Mouse (Mus musculus) heart, embryonic 12.5 days (tissue): ENCODE results near the gene Gkn2. TPM values are rescaled to one million over a fixed set of nuclear protein-coding genes. Genes with fewer than 3 reads are reported as not detected.

Experiments used
- ATAC-seq: fragments of 200-750 bp; cut with Nextera tagmentation; 2 replicates; pipeline ENCODE4 v1.8.0; 2017; ENCODE audit warnings: moderate TSS enrichment, moderate library complexity; ENCODE audit not compliant: insufficient number of reproducible peaks, low FRiP score
- H3K27ac ChIP-seq: fragments of 300-500 bp; sonication (generic); 2 replicates; pipeline ENCODE4 v1.5.1; 2016; ENCODE audit warnings: mild to moderate bottlenecking, moderate library complexity; ENCODE audit not compliant: poor library complexity, severe bottlenecking
- H3K27me3 ChIP-seq: fragments of 300-500 bp; sonication (generic); replicated peaks from 2 replicates; pipeline ENCODE4 v1.6.1; 2016; ENCODE audit warnings: mild to moderate bottlenecking, moderate library complexity
- H3K36me3 ChIP-seq: fragments of 300-500 bp; sonication (generic); 2 replicates; pipeline ENCODE4 v1.6.1; 2016; ENCODE audit warnings: mild to moderate bottlenecking, moderate library complexity
- H3K4me1 ChIP-seq: fragments of 300-500 bp; sonication (generic); replicated peaks from 2 replicates; pipeline ENCODE4 v1.6.1; 2016; ENCODE audit warnings: mild to moderate bottlenecking
- H3K4me2 ChIP-seq: fragments of 300-500 bp; sonication (generic); 2 replicates; pipeline ENCODE4 v1.6.1; 2016; ENCODE audit warnings: mild to moderate bottlenecking, moderate library complexity
- H3K4me3 ChIP-seq: fragments of 300-500 bp; sonication (generic); 2 replicates; pipeline ENCODE4 v1.5.1; 2016; ENCODE audit warnings: mild to moderate bottlenecking
- H3K9ac ChIP-seq: fragments of 300-500 bp; sonication (generic); 2 replicates; pipeline ENCODE4 v1.6.1; 2016; ENCODE audit warnings: mild to moderate bottlenecking, moderate library complexity
- H3K9me3 ChIP-seq: fragments of 300-500 bp; sonication (generic); replicated peaks from 2 replicates; pipeline ENCODE4 v1.6.1; 2016; ENCODE audit warnings: mild to moderate bottlenecking, moderate library complexity
- WGBS: fragments of 180-500 bp; shearing (Covaris S2); methylation state at CpG from one replicate; pipeline ENCODE4 v1.1.7; 2016; 5-methylcytosine and 5-hydroxymethylcytosine counted together
- polyA plus RNA-seq: library from polyadenylated mRNA; unstranded; fragments of >200 nt; fragmentation: Nextera tagmentation; extraction: Ambion mirVana; gene quantifications from 2 replicates; pipeline ENCODE4 v1.2.1, GENCODE M21; 2016

Gkn2 gene
- polyA plus RNA-seq, result not detected in 2 replicates

DNA sequence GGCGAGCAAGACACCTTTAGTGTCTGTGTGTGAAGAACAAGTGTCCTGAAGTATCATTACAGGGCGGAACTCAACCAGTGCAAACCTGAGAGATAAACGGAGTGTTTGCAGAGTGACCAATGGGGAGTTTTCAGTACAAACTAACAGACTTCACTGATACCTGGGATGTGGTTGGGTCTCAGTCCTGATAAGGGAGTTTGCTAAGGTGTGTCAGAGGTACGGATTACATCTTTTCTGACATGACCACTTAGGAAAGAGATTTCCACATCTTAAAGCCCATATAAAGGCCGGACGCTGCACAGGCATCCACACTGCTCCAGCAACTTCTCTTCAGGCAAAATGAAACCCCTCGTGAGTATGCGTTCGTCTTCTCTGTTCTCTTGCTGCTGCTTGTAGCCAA, at the start of gene Gkn2:
Gene Gkn2 (plus strand): TSS at position 301 of the 400 bp plus-strand sequence.
- Histone ChIP-seq H3K9me3 (no peaks in the 10 kb centered on the region), H3K9ac (no peak within 1 kb of the TSS), H3K4me3 (no peak within 1 kb of the TSS), H3K4me2 (no peak within 1 kb of the TSS), H3K27ac (no peak within 1 kb of the TSS), H3K27me3 (peaks cover 68% of the 10 kb centered on the region), H3K36me3 (no peaks in the 10 kb centered on the region), H3K4me1 (no peaks in the 10 kb centered on the region)
- ATAC-seq, result no peak
- 78% methylated on average over 9 of the region's 9 CpGs for WGBS

GRCm38 (mm10) chr6:87323381-87323780, 49.8 kb upstream of the Gkn2 start:
- 79% methylated on average over 2 of the region's 2 CpGs for WGBS
- no peak for ATAC-seq

GRCm38 (mm10) chr6:87326932-87327331, 46.2 kb upstream of the Gkn2 start:
- Histone ChIP-seq H3K27me3 (peaks cover 5% of the 10 kb centered on the region; the same call in 1 of the 2 replicates), H3K4me3 (no peak overlapping the region), H3K27ac (no peak overlapping the region)

More at GRCm38 (mm10) chr6:87323381-87323780, 49.8 kb upstream of the Gkn2 start:
- Histone ChIP-seq H3K36me3 (no peaks in the 10 kb centered on the region), H3K27ac (no peak overlapping the region), H3K9ac (no peak overlapping the region), H3K4me2 (no peak overlapping the region), H3K4me3 (no peak overlapping the region), H3K4me1 (peaks cover 6% of the 10 kb centered on the region), H3K9me3 (no peaks in the 10 kb centered on the region), H3K27me3 (no peaks in the 10 kb centered on the region)

GRCm38 (mm10) chr6:87328265-87329173, 44.6 kb upstream of the Gkn2 start:
- H3K9ac ChIP-seq, result no peak overlapping the region
- peaks cover 5% of the 10 kb centered on the region; the same call in 1 of the 2 replicates for H3K27me3 ChIP-seq
- H3K9me3 ChIP-seq, result no peaks in the 10 kb centered on the region
- H3K4me1 ChIP-seq, result peaks cover 37% of the 10 kb centered on the region
- H3K36me3 ChIP-seq, result no peaks in the 10 kb centered on the region
- ATAC-seq, result no peak
- peak overlapping the region; percentile 2; the same call in 1 of the 2 replicates for H3K4me2 ChIP-seq
- 57% methylated on average over 22 of the region's 22 CpGs for WGBS
- H3K27ac ChIP-seq, result peak overlapping the region; percentile 40
- H3K4me3 ChIP-seq, result no peak overlapping the region

More at GRCm38 (mm10) chr6:87326932-87327331, 46.2 kb upstream of the Gkn2 start:
- no peaks in the 10 kb centered on the region for H3K36me3 ChIP-seq
- no peak overlapping the region for H3K4me2 ChIP-seq
- ATAC-seq, result no peak
- H3K9me3 ChIP-seq, result no peaks in the 10 kb centered on the region
- WGBS, result 85% methylated on average over 2 of the region's 2 CpGs
- peaks cover 34% of the 10 kb centered on the region for H3K4me1 ChIP-seq
- no peak overlapping the region for H3K9ac ChIP-seq

GRCm38 (mm10) chr6:87332380-87332779, 40.8 kb upstream of the Gkn2 start:
- Histone ChIP-seq H3K27ac (no peak overlapping the region), H3K9ac (no peak overlapping the region), H3K9me3 (no peaks in the 10 kb centered on the region), H3K4me3 (no peak overlapping the region), H3K4me1 (peaks cover 46% of the 10 kb centered on the region), H3K27me3 (peaks cover 24% of the 10 kb centered on the region), H3K36me3 (no peaks in the 10 kb centered on the region), H3K4me2 (0 out of 2 replicates have a peak overlapping the region, but pooled peaks have one; percentile 13)
- no peak for ATAC-seq
- 70% methylated on average over 2 of the region's 2 CpGs for WGBS

GRCm38 (mm10) chr6:87334361-87335090, 38.6 kb upstream of the Gkn2 start:
- no peaks in the 10 kb centered on the region for H3K9me3 ChIP-seq
- peak overlapping the region; percentile 81 for H3K9ac ChIP-seq
- peak overlapping the region; percentile 68 for H3K4me3 ChIP-seq
- no peaks in the 10 kb centered on the region for H3K36me3 ChIP-seq
- 23% methylated on average over 11 of the region's 11 CpGs for WGBS
- ATAC-seq, result no peak
- peaks cover 30% of the 10 kb centered on the region for H3K4me1 ChIP-seq
- peaks cover 32% of the 10 kb centered on the region for H3K27me3 ChIP-seq
- H3K4me2 ChIP-seq, result peak overlapping the region; percentile 91
- peak overlapping the region; percentile 55; the same call in 1 of the 2 replicates for H3K27ac ChIP-seq

GRCm38 (mm10) chr6:87335091-87335934, 37.8 kb upstream of the Gkn2 start, which contains the start of gene Antxr1:
TSS of gene Antxr1 (minus strand) at chr6:87335821.
- peak within 1 kb of the TSS; percentile 68 for H3K4me3 ChIP-seq
- peak within 1 kb of the TSS; percentile 55; the same call in 1 of the 2 replicates for H3K27ac ChIP-seq
- H3K9ac ChIP-seq, result peak within 1 kb of the TSS; percentile 81
- peaks cover 32% of the 10 kb centered on the region for H3K27me3 ChIP-seq
- H3K4me1 ChIP-seq, result peaks cover 22% of the 10 kb centered on the region
- H3K4me2 ChIP-seq, result peak within 1 kb of the TSS; percentile 91
- ATAC-seq, result peak; percentile 53; the same call in 1 of the 2 replicates
- under 1% methylated on average over 54 of the region's 54 CpGs for WGBS
- no peaks in the 10 kb centered on the region for H3K9me3 ChIP-seq
- H3K36me3 ChIP-seq, result no peaks in the 10 kb centered on the region

- no peak overlapping the region for H3K9ac ChIP-seq
- H3K4me3 ChIP-seq, result no peak overlapping the region
- no peak for ATAC-seq
- H3K36me3 ChIP-seq, result no peaks in the 10 kb centered on the region
- WGBS, result 30% methylated on average over 6 of the region's 6 CpGs
- peaks cover 32% of the 10 kb centered on the region for H3K27me3 ChIP-seq
- peak overlapping the region; percentile 91; the same call in 1 of the 2 replicates for H3K4me2 ChIP-seq
- peaks cover 18% of the 10 kb centered on the region for H3K4me1 ChIP-seq
- no peaks in the 10 kb centered on the region for H3K9me3 ChIP-seq
- H3K27ac ChIP-seq, result no peak overlapping the region
Measured at GRCm38 (mm10) chr6:87335935-87336295, 37.2 kb upstream of the Gkn2 start.

DNA sequence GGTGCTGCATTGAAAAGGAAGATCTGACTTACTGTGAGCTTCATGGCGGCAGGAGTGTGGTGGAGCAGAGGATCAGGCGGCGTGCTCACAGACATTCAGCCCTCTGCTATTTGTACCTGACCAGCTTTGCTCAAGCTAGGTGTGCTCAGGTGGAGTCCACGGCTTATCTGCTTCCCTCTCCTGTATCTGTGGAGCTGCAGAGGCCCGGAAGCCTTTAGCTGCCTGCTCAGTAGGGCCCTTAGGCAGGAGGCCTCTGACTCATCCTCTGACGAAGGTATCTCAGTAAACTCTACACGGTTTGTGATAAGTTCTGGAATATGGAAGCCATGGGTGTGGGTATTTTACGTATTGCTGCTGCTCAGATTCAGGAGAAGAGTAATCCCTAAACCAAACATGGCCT, 22.3 kb upstream of the Gkn2 start, which contains the start of gene Gkn1:
Gene Gkn1 (minus strand): TSS at position 114 of the 400 bp plus-strand sequence.
- 78% methylated on average over 8 of the region's 8 CpGs for WGBS
- no peak within 1 kb of the TSS for H3K4me2 ChIP-seq

GRCm38 (mm10) chr6:87354441-87354840, 18.7 kb upstream of the Gkn2 start:
- H3K9ac ChIP-seq, result no peak overlapping the region
- WGBS, result 66% methylated on average over 5 of the region's 5 CpGs
- no peaks in the 10 kb centered on the region for H3K36me3 ChIP-seq
- no peak overlapping the region for H3K4me3 ChIP-seq
- H3K9me3 ChIP-seq, result no peaks in the 10 kb centered on the region
- H3K4me2 ChIP-seq, result no peak overlapping the region
- H3K27me3 ChIP-seq, result peaks cover 17% of the 10 kb centered on the region; the same call in 1 of the 2 replicates
- H3K27ac ChIP-seq, result no peak overlapping the region
- ATAC-seq, result no peak
- H3K4me1 ChIP-seq, result no peaks in the 10 kb centered on the region

More for the DNA sequence above, 22.3 kb upstream of the Gkn2 start, which contains the start of gene Gkn1:
- no peaks in the 10 kb centered on the region for H3K4me1 ChIP-seq
- ATAC-seq, result no peak
- no peak within 1 kb of the TSS for H3K4me3 ChIP-seq
- H3K27me3 ChIP-seq, result peaks cover 28% of the 10 kb centered on the region
- no peak within 1 kb of the TSS for H3K9ac ChIP-seq
- H3K27ac ChIP-seq, result no peak within 1 kb of the TSS
- H3K9me3 ChIP-seq, result no peaks in the 10 kb centered on the region
- H3K36me3 ChIP-seq, result no peaks in the 10 kb centered on the region
